Mouse (Mus musculus): ENCODE results near the gene Col6a6.

DNA sequence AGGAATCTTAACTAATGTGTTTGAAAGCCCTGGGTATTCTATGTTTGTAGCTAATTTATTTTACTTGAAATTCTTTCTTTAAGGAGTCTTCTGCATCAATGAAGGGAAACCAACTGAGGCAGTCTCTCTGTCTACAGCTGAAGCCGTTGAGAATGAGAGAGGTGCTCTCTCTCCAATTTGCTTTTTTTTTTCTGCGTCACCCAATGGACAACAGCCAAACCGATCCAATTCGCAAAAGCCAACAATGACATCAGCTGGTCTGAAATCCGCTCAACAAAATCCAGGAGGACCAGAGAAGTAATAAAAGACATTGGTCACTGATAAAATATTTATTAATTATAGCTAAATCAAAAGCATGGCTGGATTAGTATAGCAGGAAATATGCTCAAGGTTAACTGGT is 26.5 kb downstream of the Col6a6 start:
- TF ChIP-seq CTCF (IDR thresholded peaks at IDR 0.05; ENCODE audit: borderline replicate concordance, control insufficient read depth, extremely low read depth, insufficient read depth, low read length, poor library complexity) (no peak), POLR2A (IDR thresholded peaks at IDR 0.05; ENCODE audit: control insufficient read depth, extremely low read depth, insufficient read depth, low read length, poor library complexity) (no peak)

Data from thymus, adult 2 months (tissue).